Mouse (Mus musculus): Measurements from ENCODE around the gene Adam11.
"Not testable (repeated sequence)": the region's sequence is repeated elsewhere in the genome, so short reads cannot be mapped to it uniquely, and the experiment has no call there.

The Adam11 gene

DNA sequence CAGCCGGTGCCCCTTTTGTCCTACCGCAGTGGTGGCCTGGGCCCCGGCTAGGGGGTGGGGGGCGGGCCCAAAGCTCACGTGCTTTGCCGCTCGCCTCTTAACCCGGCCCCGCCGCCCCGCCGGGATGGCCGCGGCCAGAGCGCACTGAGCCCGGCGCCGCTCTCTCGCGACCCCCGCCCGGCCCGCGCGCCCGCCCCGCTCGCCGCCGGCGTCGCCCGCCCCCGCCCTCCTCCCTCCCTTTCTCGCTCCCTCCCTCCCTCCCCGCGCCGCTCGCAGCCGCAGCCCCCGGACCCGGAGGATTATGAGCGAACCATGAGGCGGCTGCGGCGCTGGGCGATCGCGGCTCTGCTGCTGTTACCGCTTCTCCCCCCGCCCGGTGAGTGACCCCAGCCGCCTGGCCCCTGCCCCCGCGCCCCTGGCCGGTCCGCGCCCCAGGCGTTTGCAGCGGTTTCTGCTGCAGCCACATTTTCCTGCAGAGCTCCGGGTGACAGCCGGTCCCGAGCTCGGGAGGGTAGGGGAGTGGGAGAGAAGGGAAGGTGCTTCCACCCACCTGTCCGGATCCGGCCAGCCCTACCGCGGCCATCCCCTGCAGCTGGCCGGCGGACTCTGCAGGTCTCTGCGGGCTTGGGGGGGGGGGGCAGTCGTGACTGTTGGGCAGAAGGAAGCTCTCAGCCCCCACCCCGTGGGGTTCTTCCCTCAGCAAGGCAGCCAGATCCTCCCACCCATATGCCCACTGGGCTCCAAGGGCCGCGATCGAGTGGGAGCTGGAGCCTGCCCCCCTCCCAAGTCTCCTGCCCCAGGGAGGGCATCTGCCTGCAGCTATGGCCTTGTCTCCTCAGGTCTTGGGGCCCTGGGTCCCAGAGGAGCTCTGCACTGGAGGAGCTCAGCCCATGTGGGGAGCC lies at the start of gene Adam11:
TSS of gene Adam11 (plus strand) at position 131 of the 902 bp plus-strand sequence.
- no peak for DNase-seq (ENCODE audit: low read depth, low spot score)

DNA sequence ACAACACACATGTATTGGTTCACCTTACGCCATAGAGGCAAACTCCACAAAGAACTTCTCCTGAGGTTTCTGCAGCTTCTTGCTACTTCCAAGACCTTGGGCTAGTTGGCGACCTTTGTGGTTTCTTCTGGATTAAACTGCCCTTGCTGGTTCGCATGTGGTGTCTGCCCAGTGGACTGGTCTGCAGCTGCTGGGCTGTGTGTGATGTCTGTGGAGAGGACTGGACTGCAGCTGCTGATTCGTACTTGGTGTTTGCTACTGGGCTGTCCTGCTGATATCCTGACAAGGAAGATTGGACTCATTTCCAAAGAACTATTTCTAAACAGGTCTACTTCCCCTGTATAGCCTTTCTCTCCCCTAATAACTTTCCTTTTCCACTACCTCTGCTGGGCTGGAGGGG lies 48.8 kb upstream of the Adam11 start:
- no peak for DNase-seq (ENCODE audit: low read depth, low spot score)

DNA sequence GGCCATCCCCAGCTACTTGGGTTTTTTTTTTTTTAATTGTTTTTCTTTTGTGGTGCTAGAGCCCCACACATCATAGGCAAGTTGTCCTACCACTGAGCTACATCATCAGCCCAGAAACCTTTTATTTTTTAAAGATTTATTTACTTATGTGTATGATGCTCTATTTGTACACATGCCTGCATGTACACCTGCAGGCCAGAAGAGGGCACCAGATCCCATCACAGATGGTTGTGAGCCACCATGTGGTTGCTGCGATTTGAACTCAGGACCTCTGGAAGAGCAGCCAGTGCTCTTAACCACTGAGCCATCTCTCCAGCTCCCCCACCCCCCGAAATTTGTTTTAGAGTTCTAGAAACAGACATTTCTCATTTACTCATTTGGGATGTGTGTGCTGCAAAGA lies 46.7 kb upstream of the Adam11 start:
- DNase-seq (ENCODE audit: low read depth, low spot score): not testable (repeated sequence)

DNA sequence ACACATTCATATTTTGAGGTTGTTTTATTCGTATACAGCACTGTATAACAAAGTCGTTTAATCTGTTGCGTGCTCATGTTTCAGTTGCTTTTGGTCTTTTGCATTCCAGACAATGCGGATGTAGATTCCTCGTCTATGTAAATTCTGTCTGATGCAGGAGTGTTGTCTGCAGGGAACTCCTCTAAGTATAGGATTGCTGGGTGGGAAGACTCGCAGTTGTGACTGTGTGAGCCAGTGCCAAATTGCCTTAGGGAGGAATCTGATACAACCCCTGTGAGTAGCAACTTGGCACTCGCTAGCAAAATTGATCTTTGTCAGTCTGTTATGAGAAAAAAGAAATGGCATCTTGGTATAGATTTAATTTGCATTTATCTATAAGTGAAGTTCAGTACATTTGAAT lies 45.1 kb upstream of the Adam11 start:
- no peak for DNase-seq (ENCODE audit: low read depth, low spot score)

DNA sequence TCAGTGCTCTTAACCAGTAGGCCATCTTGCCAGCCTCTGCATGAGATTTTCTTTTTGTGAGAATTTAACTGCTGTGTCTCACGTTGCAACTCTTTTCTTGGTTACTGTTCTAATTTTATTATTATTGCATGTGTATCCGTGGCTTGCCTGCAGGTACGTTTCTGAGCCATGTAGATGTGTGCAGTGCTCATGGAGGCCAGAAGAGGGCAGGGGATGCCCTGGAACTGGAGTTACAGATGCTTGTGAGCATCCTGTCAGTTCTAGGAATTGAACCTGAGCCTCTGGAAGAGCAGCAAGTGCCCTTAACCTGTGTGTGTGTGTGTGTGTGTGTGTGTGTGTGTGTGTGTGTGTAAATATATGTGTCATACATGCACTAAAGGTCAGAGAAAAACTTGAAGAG lies 35.7 kb upstream of the Adam11 start:
- no peak for DNase-seq (ENCODE audit: low read depth, low spot score)

DNA sequence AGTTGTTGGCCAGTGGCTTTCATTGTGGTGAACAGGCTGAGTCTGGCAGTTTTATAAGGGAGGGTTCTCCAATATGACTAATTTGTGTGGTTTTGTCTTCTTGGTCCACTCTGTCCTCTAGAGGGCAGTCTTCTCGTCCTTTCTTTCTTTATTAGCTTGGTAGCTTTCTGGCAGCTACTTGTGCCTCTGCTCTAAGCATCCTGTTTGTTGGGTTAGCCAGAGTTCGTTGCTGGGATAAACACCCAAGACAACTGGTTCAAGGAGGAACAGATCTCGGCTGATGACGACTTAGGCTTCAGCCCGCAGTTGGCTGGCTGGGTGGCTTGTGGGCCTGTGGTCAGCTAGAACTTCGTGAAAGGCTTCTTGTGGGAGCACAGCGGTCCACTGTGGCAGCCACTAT lies 32.6 kb upstream of the Adam11 start:
- no peak for DNase-seq (ENCODE audit: low read depth, low spot score)

DNA sequence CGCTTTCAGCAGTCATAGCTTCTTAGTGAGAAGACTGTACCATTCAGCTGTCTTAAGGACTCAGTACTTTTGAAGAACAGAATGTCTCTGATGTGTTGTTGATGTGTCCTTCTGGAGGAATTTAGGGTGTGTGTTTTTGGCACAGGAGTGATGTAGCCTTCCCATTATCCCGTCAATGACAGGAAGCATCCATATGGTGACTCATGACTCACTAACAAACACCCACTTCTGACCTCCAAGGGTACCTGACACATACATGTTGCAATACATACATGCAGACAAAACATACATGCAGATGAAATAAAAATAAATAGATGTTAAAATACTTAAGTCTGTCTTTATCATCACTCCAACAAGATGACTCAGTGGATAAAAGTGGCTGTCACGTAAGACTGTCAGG lies 31.4 kb upstream of the Adam11 start:
- no peak for DNase-seq (ENCODE audit: low read depth, low spot score)

DNA sequence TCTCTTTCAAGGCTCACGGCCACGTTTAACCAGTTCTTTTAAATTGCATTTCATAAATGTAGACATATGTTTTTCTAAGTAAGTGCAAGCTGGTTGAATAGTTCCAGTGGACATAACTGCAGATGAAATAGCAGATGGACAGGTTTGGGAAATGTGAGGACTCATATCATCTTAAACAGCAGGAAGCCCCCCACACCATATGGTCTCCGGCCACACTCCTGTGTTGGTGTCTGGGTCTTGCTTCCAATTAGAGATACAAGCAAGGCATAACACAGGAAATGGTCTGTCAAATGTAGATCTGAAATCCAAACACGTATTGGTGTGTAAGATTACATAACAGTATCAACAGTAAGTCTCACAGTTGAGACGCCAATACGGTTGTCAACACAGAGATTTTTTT lies 29.9 kb upstream of the Adam11 start:
- no peak for DNase-seq (ENCODE audit: low read depth, low spot score)

DNA sequence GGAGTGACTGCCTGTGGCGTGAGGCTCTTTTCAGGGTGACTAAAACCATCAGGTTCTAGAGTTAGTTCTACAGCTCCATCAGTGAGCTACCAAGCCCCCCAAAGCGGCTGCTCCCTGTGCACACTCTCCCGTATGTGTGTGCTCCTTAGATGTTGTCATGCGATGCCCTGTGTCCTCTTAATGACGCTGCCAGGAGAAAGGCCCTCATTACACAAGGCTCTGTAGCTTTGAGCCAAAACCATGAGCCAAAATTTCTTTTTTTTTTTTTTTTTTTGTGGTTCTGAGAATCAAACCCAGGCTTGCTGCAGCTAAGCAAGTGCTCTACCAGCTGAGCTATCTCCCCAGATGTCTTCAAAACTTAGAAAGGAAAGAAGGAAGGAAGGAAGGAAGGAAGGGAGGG lies 28.1 kb upstream of the Adam11 start:
- no peak for DNase-seq (ENCODE audit: low read depth, low spot score)

DNA sequence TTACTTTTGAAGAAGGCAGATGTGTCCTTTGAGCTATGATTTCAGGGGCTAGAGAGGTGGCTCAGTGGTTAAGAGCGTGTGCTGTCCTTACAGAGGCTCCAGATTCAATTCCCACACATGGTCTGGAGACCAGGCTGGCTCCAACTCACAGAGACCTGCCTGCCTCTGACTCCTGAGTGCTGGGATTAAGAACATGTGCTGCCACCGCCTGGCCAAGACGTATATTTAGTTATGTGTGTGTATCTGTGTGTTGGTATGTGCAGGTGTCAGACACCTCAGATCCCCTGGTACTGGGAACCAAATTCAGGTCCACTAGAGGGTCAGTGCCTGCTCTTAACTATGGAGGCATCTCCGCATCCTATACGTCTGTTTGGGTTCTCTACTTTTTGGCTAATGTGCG lies 26.3 kb upstream of the Adam11 start:
- no peak for DNase-seq (ENCODE audit: low read depth, low spot score)

DNA sequence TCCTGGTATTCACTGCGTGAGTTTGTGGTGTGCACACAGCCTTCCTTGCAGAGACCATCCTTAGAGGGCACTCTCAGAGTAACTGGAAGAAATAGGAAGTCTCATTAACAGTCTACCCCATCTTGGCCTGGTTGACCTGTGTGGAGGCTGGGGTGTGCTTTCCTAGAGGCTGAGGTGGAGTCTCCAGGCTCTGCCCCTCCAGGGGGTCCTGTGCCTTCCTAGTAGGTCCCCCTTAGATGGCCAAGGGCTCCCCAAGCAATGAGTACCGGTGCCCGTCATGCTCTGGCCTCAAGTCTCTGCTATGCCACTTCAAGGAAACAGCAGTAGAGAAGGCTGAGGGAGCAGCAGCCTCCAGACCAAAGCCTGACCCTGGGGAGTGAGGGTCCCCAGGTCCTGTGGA lies 23.2 kb upstream of the Adam11 start:
- no peak for DNase-seq (ENCODE audit: low read depth, low spot score)

DNA sequence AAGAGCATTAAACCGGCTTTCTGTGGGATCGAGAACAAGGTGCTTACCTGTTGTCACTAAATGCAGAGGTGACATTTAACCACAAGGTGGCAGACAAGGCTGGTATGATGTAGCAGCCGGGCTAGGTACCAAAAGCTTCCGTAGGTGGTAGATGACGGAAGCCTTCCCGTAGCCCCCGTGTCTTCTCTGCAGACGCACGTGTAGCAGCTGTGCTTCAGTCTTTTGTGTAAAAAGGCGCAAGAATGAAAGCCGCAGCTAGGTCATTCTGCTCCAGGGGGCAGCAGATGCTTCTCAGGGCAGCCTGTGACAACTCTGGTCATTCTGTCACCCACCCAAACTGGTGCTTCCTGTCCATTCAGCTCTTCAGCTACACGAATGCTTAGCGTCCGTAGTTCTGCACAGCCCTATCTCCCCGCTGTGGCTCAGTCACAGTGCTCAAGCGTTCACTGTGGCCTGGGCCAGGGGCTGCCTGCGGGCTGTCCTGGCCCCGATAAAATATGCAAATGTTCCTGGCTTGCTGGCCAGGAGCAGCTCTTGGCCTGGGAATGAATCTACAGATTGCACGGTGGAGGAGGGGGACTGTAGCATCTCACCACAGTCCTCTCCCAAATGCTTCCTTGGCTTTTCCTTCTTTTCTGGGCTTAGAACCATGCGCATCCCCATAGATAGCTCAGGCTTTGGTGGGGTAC lies 21.8 kb upstream of the Adam11 start:
- peak; percentile 49 for DNase-seq (ENCODE audit: low read depth, low spot score)

DNA sequence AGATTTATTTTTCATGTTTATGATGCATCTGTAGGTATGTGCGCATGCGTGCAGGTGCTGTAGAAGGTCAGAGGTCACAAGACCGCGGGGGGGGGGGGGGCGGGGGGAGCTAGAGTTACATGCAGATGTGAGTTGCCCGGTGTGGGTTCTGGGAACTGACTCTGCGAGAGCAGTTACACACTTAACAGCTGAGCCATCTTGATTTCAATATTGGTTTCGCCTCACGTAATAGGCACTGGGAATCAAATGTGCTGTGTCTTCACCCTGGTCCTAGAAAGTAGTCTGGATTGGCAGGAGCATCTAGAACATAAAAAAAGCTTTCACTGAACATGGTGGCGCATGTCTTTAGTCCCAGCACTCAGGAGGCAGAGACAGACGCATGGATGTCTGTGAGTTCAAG lies 20.6 kb upstream of the Adam11 start:
- DNase-seq (ENCODE audit: low read depth, low spot score): no peak

DNA sequence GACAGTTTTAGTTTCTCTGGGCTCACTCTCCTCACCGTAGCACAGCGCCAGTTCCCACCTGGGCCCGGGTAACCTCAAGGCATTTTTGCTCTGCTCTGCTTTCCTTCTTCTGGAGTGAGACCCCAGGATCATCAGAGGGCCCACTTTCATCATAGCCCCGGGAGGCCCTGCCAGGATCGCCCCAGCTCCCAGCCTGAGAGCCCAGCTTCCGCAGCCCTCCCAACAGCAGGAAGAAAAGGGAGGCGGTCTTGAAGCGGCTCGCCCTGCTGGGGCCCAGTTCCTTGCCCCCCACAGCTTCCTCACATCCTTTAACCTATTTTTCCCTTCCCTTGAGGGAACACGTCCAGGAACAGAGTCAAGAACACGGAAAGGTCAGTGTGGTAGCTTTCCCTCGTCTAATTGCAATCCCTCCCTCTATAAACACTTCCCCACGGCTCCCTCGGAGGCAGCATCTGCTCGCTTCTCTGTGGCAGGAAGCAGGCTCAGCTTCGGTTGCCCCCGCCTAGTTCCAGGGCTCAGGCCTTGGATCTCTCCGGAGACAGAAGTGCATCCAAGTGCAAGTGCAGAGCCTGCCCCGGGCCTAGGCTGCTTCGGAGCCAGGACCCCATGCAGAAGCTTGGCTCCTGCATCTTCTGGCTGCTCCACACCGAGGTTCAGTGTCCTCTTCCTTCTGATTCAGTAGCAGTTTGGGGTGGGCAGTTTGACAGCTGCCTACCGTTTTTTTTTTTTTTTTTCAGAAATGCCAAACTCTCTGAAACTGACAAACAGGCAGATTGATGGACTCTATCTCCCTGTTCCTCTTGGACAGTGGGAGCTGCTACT lies 19.9 kb upstream of the Adam11 start:
- DNase-seq (ENCODE audit: low read depth, low spot score): no peak

DNA sequence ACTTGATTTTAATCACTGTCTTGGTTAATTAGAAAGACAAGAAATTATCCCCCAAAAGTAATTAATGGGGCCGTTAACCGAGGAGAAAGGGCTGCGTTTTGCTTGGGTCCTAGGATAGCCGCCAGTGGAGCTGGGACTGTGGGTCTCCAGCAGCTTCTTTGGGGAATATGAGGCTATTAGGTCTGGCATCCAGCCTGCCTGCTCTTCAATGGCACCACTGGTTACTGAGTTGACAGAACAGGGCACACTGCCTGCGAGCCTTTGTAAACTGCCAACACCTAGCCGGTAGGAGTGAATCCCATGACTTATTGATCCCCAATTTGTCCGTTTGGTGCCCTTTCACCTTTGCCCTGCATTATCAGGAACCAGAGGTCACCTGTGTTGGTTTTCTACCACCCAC lies 19.2 kb upstream of the Adam11 start:
- no peak for DNase-seq (ENCODE audit: low read depth, low spot score)

DNA sequence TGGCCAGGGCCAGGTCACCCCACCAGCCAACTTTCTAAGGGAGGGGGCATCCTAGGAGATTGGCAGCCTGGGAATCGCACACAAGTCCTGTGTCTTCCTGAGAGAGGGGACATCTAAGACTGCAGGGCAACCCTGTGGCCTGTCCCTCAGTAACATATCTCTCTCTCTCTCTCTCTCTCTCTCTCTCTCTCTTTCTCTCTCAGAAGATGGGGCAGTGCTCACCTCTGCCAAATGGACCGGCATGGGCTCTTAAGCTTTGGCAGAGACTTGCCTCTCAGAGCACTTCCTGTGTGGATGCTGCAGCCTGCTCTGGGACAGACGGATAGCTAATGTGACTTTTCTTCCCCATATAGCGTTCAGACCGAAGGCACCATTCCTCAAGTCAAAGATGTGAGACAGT lies 18.4 kb upstream of the Adam11 start:
- no peak for DNase-seq (ENCODE audit: low read depth, low spot score)

DNA sequence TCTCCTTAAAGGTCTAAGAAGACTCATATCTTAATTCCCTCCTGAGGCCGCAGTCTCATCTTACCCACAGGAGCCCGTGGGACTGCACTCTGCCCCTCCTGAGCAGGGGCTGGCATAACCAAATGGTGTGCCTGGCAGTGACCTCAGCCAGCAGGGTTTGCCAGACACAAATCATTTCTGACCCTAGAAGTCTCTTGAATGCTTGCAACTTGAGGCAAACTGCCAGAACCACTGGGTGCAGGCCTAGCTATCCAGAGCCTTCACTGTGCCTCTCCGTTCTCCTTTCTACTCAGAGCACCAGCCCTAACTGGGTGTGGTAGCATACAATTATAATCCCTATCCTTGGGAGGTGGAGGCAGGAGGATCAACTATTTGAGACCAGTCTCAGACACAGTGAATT lies 16.5 kb upstream of the Adam11 start:
- DNase-seq (ENCODE audit: low read depth, low spot score): no peak

DNA sequence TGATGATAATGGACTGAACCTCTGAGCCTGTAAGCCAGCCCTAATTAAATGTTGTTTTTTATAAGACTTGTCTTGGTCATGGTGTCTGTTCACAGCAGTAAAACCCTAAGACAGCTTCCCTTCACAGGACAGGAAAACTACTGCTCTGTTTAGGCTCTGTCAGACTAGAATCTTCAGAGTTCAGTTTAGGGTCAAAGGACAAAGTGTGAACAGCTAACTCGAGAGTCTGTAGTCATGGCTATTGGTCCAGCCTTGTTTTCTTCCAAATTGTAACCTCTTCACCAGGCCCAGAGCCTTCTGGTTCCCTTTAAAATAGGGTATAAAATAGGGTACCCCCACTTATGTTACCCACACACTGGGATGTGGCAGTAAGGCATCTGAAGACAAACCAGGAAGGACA lies 13.4 kb upstream of the Adam11 start:
- DNase-seq (ENCODE audit: low read depth, low spot score): no peak

DNA sequence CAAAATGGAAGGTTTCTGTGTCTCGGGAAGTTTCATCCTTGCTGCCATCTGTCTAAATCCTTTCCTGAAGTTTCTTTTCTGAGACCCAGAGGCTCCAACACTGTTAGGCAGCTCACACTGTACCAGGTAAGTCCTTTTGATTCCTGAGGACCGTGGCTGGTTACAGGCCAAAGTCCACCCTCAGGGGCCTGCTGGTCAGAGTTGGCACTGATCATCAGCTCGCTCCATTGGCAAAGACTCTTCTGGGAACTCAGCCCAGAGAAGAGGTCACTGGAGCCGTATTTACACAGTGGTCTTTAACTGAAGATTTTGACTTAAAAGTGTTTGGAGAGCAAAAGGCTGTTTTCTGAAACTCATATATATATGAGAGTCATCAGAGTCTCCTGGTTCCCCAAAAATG lies 12.9 kb upstream of the Adam11 start:
- no peak for DNase-seq (ENCODE audit: low read depth, low spot score)

DNA sequence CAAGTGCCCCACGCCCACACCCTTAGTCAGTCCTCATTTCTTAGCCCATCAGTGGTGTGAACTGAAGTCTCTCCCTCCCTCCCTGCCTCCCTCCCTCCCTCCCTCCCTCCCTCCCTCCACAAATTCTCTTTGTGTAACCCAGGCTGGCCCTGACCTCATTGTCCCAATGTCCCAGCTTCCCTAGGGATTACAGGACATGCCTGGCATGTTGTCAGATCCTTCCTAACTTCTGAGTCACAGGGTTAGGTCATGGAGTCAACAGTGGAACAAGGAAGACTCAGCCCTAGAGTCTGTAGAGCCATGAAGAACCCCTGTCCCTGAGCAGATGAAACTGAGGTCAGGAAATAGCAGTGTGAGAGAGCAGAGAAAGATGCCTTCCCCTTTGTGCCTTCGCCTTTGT lies 11.5 kb upstream of the Adam11 start:
- DNase-seq (ENCODE audit: low read depth, low spot score): no peak

DNA sequence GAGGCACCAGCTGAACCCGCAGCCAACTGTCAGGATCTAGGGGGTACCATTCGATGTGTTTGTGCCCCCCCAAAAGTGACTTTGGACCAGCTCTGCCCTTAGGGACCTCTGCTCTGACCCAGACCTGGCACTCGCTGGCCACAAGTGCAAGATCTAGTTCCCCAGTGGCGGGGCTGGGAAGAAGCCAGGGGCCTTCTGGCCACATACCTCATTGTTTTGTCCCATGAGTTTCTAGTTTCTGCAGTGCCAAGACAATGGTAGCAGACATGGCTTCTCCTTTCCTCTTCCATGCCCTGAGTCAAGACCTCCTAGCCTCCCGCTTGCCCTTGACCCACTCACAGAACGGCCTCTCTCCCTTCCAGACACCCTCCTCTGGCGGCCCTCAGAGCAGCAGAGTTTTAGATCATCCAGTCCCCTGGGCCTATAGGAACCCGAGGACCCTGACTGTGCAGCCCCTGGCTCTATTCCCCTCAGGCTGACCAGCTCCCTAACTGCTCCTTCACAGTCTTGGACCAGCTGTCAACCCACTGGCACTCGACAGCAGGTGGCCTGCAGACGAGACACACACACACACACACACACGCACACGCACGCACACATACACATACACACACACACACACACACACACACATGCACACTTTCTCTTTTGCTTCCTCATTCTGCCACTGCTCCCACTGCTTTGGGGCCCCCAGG lies 8.2 kb upstream of the Adam11 start:
- DNase-seq (ENCODE audit: low read depth, low spot score): no peak

Measured in retina, adult 2 months (tissue).